8 mouse cellular contexts compared by ENCODE assay signal in genomic region chr7:73618758-73619416, GRCm38 (mm10).
DNase-seq lines count a peak whose midpoint lies in the region; ATAC-seq and TF ChIP-seq lines count a peak whose summit lies in the region.

No protein-coding gene starts in this region.

- no peak for TF ChIP-seq EP300 in stomach, postnatal 0 days (optimal IDR thresholded peaks at IDR 0.05)

- peak overlapping the region; percentile 91 for H3K9ac ChIP-seq in forebrain, embryonic 12.5 days
- H3K9ac ChIP-seq in liver, embryonic 12.5 days: peak overlapping the region; percentile 93
- peak overlapping the region; percentile 91 for H3K9ac ChIP-seq in stomach, postnatal 0 days (ENCODE audit: low read length)

- peak overlapping the region; percentile 94 for H3K4me3 ChIP-seq in gastrocnemius, adult 2 months
- H3K4me3 ChIP-seq in forebrain, embryonic 12.5 days (replicated peaks): peak overlapping the region; percentile 65
- H3K4me3 ChIP-seq in liver, embryonic 12.5 days: peak overlapping the region; percentile 79
- peak overlapping the region; percentile 73 for H3K4me3 ChIP-seq in stomach, postnatal 0 days (ENCODE audit: low read depth, low read length)

- intact Hi-C loops in gastrocnemius, adult 2 months (cut with DNase I): loop anchor here (1.0 kb wide), 4 partner anchors 24 to 96 kb away; no protein-coding TSS in a partner anchor
- intact Hi-C loops in gastrocnemius, postnatal 14 days (cut with DNase I; ENCODE audit: low total_unique reads): loop anchor here (5.0 kb wide), 1 partner anchor 77 kb away; the partner anchor contains the start of gene Chd2
- intact Hi-C loops in gastrocnemius, postnatal 36 days (cut with DNase I): loop anchor here (1.0 to 2.0 kb wide), 3 partner anchors 61 to 94 kb away; partner anchors contain the start of gene Chd2

- 13% methylated on average over 25 of the region's 25 CpGs for WGBS in forebrain, embryonic 12.5 days
- WGBS in liver, embryonic 12.5 days (ENCODE audit: insufficient replicate concordance): 7% methylated on average over 25 of the region's 25 CpGs
- 3% methylated on average over 25 of the region's 25 CpGs for WGBS in stomach, postnatal 0 days

- peak; percentile 0 for ATAC-seq in CD4-positive, CD25-positive, alpha-beta regulatory T cell, adult 4 months
- peak; percentile 56 for ATAC-seq in forebrain, embryonic 12.5 days (ENCODE audit: low FRiP score)
- peak; percentile 76 for ATAC-seq in liver, embryonic 12.5 days
- ATAC-seq in stomach, postnatal 0 days (ENCODE audit: low FRiP score, low TSS enrichment): no peak

- TF ChIP-seq CTCF in gastrocnemius, adult 2 months (IDR thresholded peaks at IDR 0.05): no peak
- TF ChIP-seq CTCF in stomach, postnatal 0 days (IDR thresholded peaks at IDR 0.05; ENCODE audit: low read depth): no peak

- no peak for DNase-seq in gastrocnemius, adult 2 months
- DNase-seq in gastrocnemius, postnatal 14 days: no peak
- no peak for DNase-seq in stomach, postnatal 0 days (ENCODE audit: low spot score)
- no peak for DNase-seq in gastrocnemius, postnatal 36 days
- no peak for DNase-seq in layer of hippocampus, postnatal 36 days

- peaks cover 29% of the 10 kb centered on the region for H3K4me1 ChIP-seq in forebrain, embryonic 12.5 days
- H3K4me1 ChIP-seq in liver, embryonic 12.5 days: peaks cover 37% of the 10 kb centered on the region
- H3K4me1 ChIP-seq in stomach, postnatal 0 days (replicated peaks; ENCODE audit: control insufficient read depth, insufficient read depth): no peaks in the 10 kb centered on the region; the same call in 1 of the 2 replicates

- H3K4me2 ChIP-seq in forebrain, embryonic 12.5 days: peak overlapping the region; percentile 71
- H3K4me2 ChIP-seq in liver, embryonic 12.5 days: peak overlapping the region; percentile 80
- H3K4me2 ChIP-seq in stomach, postnatal 0 days (replicated peaks; ENCODE audit: low read depth): peak overlapping the region; percentile 79

- no peaks in the 10 kb centered on the region for H3K9me3 ChIP-seq in forebrain, embryonic 12.5 days
- no peaks in the 10 kb centered on the region for H3K9me3 ChIP-seq in liver, embryonic 12.5 days (replicated peaks)
- no peaks in the 10 kb centered on the region for H3K9me3 ChIP-seq in stomach, postnatal 0 days (ENCODE audit: control insufficient read depth, low read length)

- H3K36me3 ChIP-seq in forebrain, embryonic 12.5 days (replicated peaks): no peaks in the 10 kb centered on the region
- H3K36me3 ChIP-seq in liver, embryonic 12.5 days: no peaks in the 10 kb centered on the region
- no peaks in the 10 kb centered on the region for H3K36me3 ChIP-seq in stomach, postnatal 0 days (ENCODE audit: control insufficient read depth, insufficient read depth, low read length)

- H3K27me3 ChIP-seq in forebrain, embryonic 12.5 days: no peaks in the 10 kb centered on the region
- H3K27me3 ChIP-seq in liver, embryonic 12.5 days (replicated peaks): no peaks in the 10 kb centered on the region
- H3K27me3 ChIP-seq in stomach, postnatal 0 days (ENCODE audit: control insufficient read depth, insufficient read depth, low read length): no peaks in the 10 kb centered on the region

- H3K27ac ChIP-seq in gastrocnemius, adult 2 months: peak overlapping the region; percentile 99
- peak overlapping the region; percentile 100 for H3K27ac ChIP-seq in forebrain, embryonic 12.5 days
- peak overlapping the region; percentile 98 for H3K27ac ChIP-seq in liver, embryonic 12.5 days
- peak overlapping the region; percentile 100 for H3K27ac ChIP-seq in stomach, postnatal 0 days (replicated peaks)
